Mouse (Mus musculus) liver, postnatal 0 days (tissue): ENCODE results near the gene Cald1. TPM values are rescaled to one million over a fixed set of nuclear protein-coding genes. Genes with fewer than 3 reads are reported as not detected.

Experiments used
- ATAC-seq: fragments of 200-750 bp; cut with Nextera tagmentation; 2 replicates; pipeline ENCODE4 v1.8.0; 2017; ENCODE audit warnings: mild to moderate bottlenecking, moderate library complexity
- DNase-seq: peaks from one replicate; pipeline ENCODE4 v3.0.0-alpha.2; 2016
- H3K27ac ChIP-seq: fragments of 300-500 bp; sonication (generic); 2 replicates; pipeline ENCODE4 v1.5.1; 2014; ENCODE audit warnings: antibody characterized with exemption, moderate library complexity, mild to moderate bottlenecking, low read depth
- H3K27me3 ChIP-seq: fragments of 300-500 bp; sonication (generic); 2 replicates; pipeline ENCODE4 v1.6.1; 2014; ENCODE audit warnings: low read length, control low read depth, mixed read lengths; ENCODE audit not compliant: insufficient read depth
- H3K36me3 ChIP-seq: fragments of 300-500 bp; sonication (generic); replicated peaks from 2 replicates; pipeline ENCODE4 v1.6.1; 2014; ENCODE audit warnings: mild to moderate bottlenecking, control low read depth, low read length, moderate library complexity, mixed read lengths; ENCODE audit not compliant: insufficient read depth
- H3K4me1 ChIP-seq: fragments of 300-500 bp; sonication (generic); 2 replicates; pipeline ENCODE4 v1.6.1; 2014; ENCODE audit warnings: antibody characterized with exemption, mild to moderate bottlenecking, control low read depth; ENCODE audit not compliant: insufficient read depth
- H3K4me2 ChIP-seq: fragments of 300-500 bp; sonication (generic); 2 replicates; pipeline ENCODE4 v1.6.1; 2014; ENCODE audit warnings: low read depth, mild to moderate bottlenecking, low read length, moderate library complexity, mixed read lengths
- H3K4me3 ChIP-seq: fragments of 300-500 bp; sonication (generic); 2 replicates; pipeline ENCODE4 v1.5.1; 2014; ENCODE audit warnings: low read depth, low read length
- H3K9ac ChIP-seq: fragments of 300-500 bp; sonication (generic); replicated peaks from 2 replicates; pipeline ENCODE4 v1.6.1; 2014; ENCODE audit warnings: mild to moderate bottlenecking, moderate library complexity
- H3K9me3 ChIP-seq: fragments of 300-500 bp; sonication (generic); 2 replicates; pipeline ENCODE4 v1.6.1; 2016; ENCODE audit warnings: mild to moderate bottlenecking, control low read depth, low read length, mixed read lengths
- CTCF ChIP-seq: sonication (generic); IDR thresholded peaks from 2 replicates; pipeline ENCODE4 v1.5.1; 2016; ENCODE audit warnings: antibody characterized with exemption, low read depth
- EP300 ChIP-seq: IDR thresholded peaks from 2 replicates; pipeline ENCODE4 v1.6.1; 2016; ENCODE audit warnings: antibody characterized with exemption, low read depth, mild to moderate bottlenecking
- WGBS: fragments of 180-500 bp; shearing (Covaris S2); extraction: QIAGEN DNeasy Blood & Tissue Kit; methylation state at CpG from one replicate; pipeline ENCODE4 v1.1.7; 2014; ENCODE audit not compliant: insufficient replicate concordance; 5-methylcytosine and 5-hydroxymethylcytosine counted together
- polyA plus RNA-seq: library from polyadenylated mRNA; unstranded; fragments of >200 nt; fragmentation: Nextera tagmentation; extraction: Ambion mirVana; gene quantifications from 2 replicates; pipeline ENCODE4 v1.2.1, GENCODE M21; 2015

Cald1 gene
- polyA plus RNA-seq, 1 experiment from 2014 or later: 131 TPM

DNA sequence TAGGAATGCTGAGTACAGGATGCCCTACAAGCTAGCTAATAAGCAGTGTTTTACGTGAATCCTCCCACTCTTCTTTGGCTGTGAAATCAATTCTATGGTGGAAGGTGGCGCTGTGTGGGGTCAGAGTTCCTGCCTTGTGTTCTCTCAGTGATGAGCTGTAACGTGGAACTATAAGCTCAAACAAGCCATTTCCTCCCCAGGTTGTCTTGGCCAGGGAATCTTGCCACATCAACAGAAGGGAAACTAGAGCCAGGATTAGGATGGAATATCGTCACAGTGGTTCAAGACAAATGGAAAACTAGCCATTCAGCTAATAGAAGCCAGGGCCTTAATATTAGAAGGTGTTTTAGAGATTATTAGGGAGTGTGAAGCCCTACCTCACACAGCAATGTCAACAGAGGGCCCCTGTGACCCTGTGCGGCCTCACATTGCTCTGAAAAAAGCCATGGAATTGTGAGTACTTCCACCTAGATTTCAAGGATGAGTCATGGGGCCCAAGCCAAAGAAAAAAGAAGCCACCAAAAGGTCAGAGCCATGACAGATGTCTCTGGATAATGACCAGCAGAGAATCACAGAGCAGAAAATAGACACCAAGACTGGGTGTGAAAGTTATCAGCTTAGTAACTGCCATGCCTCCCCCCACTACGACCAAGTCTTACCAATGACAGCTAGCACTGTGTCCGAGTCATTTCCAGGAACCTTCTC is 33.0 kb upstream of the Cald1 start:
- Histone ChIP-seq H3K4me3 (no peak overlapping the region), H3K4me2 (no peak overlapping the region), H3K9me3 (no peaks in the 10 kb centered on the region), H3K9ac (no peak overlapping the region), H3K27me3 (no peaks in the 10 kb centered on the region), H3K27ac (no peak overlapping the region), H3K36me3 (no peaks in the 10 kb centered on the region), H3K4me1 (no peaks in the 10 kb centered on the region)
- WGBS: 64% methylated on average over 7 of the region's 7 CpGs
- TF ChIP-seq EP300 (no peak), CTCF (no peak)
- DNase-seq (no peak), ATAC-seq (no peak)

GRCm38 (mm10) chr6:34567298-34567697 is 31.0 kb upstream of the Cald1 start:
- no peaks in the 10 kb centered on the region for H3K9me3 ChIP-seq
- TF ChIP-seq CTCF: no peak
- no peak for TF ChIP-seq EP300
- no peaks in the 10 kb centered on the region for H3K4me1 ChIP-seq
- no peaks in the 10 kb centered on the region for H3K36me3 ChIP-seq
- no peak overlapping the region for H3K27ac ChIP-seq
- DNase-seq (no peak), ATAC-seq (no peak)
- H3K4me2 ChIP-seq: no peak overlapping the region
- no peak overlapping the region for H3K4me3 ChIP-seq
- H3K27me3 ChIP-seq: no peaks in the 10 kb centered on the region
- 71% methylated on average over 5 of the region's 5 CpGs for WGBS
- H3K9ac ChIP-seq: no peak overlapping the region

DNA sequence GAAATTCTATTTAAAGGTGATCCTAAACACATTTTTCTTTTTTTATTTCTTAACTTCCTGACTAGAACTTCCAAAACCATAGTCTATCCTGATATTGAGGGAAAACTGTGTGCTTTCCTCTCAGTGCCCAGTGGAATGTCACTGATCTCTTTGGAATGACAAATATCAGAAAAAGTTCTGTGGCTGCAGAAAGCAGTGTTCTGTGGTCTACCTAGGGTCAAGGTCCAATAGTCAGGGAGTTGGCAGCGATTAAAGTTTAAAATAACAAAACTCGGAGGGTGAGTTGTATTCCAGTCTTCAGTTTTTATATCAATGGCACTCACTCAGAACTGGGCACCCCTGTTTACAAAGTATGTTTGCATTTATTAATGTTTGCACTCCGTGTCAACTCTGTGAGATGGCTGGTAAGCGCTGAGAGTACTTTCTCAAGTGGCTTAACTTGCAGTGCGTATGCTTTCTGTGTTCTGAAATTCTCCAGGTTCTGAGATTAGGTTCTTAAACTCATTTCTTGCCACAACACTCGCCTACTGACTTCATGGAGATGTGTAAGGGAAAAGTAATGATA is 18.7 kb upstream of the Cald1 start:
- WGBS: 62% methylated on average over 6 of the region's 6 CpGs
- H3K4me1 ChIP-seq: peaks cover 2% of the 10 kb centered on the region
- no peak overlapping the region for H3K4me3 ChIP-seq
- no peak overlapping the region for H3K27ac ChIP-seq
- no peaks in the 10 kb centered on the region for H3K9me3 ChIP-seq
- ATAC-seq: no peak
- no peak for TF ChIP-seq CTCF
- TF ChIP-seq EP300: no peak
- no peaks in the 10 kb centered on the region for H3K36me3 ChIP-seq
- no peak overlapping the region for H3K9ac ChIP-seq
- no peak overlapping the region for H3K4me2 ChIP-seq
- no peaks in the 10 kb centered on the region for H3K27me3 ChIP-seq
- DNase-seq: no peak

- Histone ChIP-seq H3K36me3 (no peaks in the 10 kb centered on the region), H3K4me2 (no peak overlapping the region), H3K27ac (no peak overlapping the region), H3K9ac (no peak overlapping the region), H3K9me3 (no peaks in the 10 kb centered on the region), H3K4me3 (no peak overlapping the region), H3K27me3 (no peaks in the 10 kb centered on the region), H3K4me1 (peaks cover 2% of the 10 kb centered on the region; the same call in 1 of the 2 replicates)
- TF ChIP-seq CTCF (no peak), EP300 (no peak)
- ATAC-seq (no peak), DNase-seq (no peak)
- 40% methylated on average over 5 of the region's 5 CpGs for WGBS
Measured at GRCm38 (mm10) chr6:34583365-34583764, 14.9 kb upstream of the Cald1 start.

DNA sequence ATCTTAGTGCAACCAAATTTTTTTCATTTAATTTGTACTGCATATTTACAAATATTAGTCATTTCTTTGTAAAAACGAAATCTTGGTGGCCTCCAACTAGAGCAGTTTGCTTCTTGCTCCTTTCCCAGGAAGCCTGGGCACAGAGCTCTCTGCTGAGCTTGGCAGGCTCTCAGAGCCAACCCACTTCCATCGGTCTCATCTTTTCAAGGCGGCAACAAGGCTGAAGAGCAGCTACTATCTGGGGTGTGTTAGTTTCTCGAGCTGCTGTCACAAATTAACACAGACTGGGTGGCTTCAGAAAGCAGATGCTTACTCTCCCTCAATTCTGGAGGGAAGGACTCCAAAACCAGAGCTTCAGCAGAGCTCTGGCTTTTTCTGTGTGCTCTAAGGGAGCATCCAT is 10.2 kb upstream of the Cald1 start:
- ATAC-seq: no peak
- Histone ChIP-seq H3K9me3 (no peaks in the 10 kb centered on the region), H3K4me1 (no peaks in the 10 kb centered on the region), H3K27ac (no peak overlapping the region), H3K4me2 (no peak overlapping the region), H3K36me3 (no peaks in the 10 kb centered on the region), H3K4me3 (no peak overlapping the region), H3K9ac (no peak overlapping the region), H3K27me3 (no peaks in the 10 kb centered on the region)
- no peak for TF ChIP-seq EP300
- no peak for TF ChIP-seq CTCF
- DNase-seq: no peak
- WGBS: 66% methylated on average over 4 of the region's 4 CpGs

DNA sequence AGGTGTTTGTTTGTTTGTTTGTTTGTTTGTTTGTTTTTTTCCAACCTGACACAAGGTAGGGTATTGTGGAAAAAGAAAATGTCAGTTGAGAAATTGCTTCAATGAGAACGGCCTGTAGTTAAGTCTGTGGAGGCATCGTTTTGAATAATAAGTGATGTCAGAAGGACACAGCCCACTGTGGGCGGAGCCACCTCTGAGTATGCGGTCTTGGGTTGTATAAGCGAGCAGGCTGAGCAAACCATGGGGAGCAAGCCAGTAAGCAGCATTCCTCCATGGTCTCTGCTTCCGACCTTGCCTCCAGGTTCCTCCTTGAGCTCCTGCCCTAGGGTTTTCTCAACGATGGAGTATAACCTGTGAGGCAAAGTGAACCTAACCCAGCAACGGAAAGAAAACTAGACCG is 7.6 kb upstream of the Cald1 start:
- Histone ChIP-seq H3K9me3 (no peaks in the 10 kb centered on the region), H3K27me3 (no peaks in the 10 kb centered on the region), H3K4me3 (no peak overlapping the region), H3K27ac (no peak overlapping the region), H3K4me2 (no peak overlapping the region), H3K9ac (no peak overlapping the region), H3K4me1 (no peaks in the 10 kb centered on the region), H3K36me3 (no peaks in the 10 kb centered on the region)
- TF ChIP-seq CTCF (no peak), EP300 (no peak)
- 87% methylated on average over 9 of the region's 9 CpGs for WGBS
- no peak for DNase-seq
- ATAC-seq: no peak
